Mouse (Mus musculus) midbrain, embryonic 12.5 days (tissue): ENCODE measurements at regions not wholly inside any gene's neighbourhood (a gene's known extent, or its start where the extent isn't known, plus 50 kb on each side); places are given as distances from the start of the nearest gene placed in this dataset.
"Not testable (repeated sequence)": the region's sequence is repeated elsewhere in the genome, so short reads cannot be mapped to it uniquely, and the experiment has no call there.

ENCODE experiments used
- ATAC-seq: fragments of 200-750 bp; cut with Nextera tagmentation; 2 replicates; pipeline ENCODE4 v1.8.0; 2017; ENCODE audit warnings: low read depth, moderate TSS enrichment, moderate library complexity; ENCODE audit not compliant: low FRiP score
- H3K27ac ChIP-seq: fragments of 300-500 bp; sonication (generic); replicated peaks from 2 replicates; pipeline ENCODE4 v1.5.1; 2016; ENCODE audit warnings: mild to moderate bottlenecking
- H3K27me3 ChIP-seq: fragments of 300-500 bp; sonication (generic); 2 replicates; pipeline ENCODE4 v1.6.1; 2016; ENCODE audit warnings: mild to moderate bottlenecking
- H3K36me3 ChIP-seq: fragments of 300-500 bp; sonication (generic); 2 replicates; pipeline ENCODE4 v1.6.1; 2016
- H3K4me1 ChIP-seq: fragments of 300-500 bp; sonication (generic); 2 replicates; pipeline ENCODE4 v1.6.1; 2016
- H3K4me2 ChIP-seq: fragments of 300-500 bp; sonication (generic); replicated peaks from 2 replicates; pipeline ENCODE4 v1.6.1; 2016; ENCODE audit warnings: mild to moderate bottlenecking, moderate library complexity
- H3K4me3 ChIP-seq: fragments of 300-500 bp; sonication (generic); 2 replicates; pipeline ENCODE4 v1.5.1; 2016; ENCODE audit warnings: mild to moderate bottlenecking
- H3K9ac ChIP-seq: fragments of 300-500 bp; sonication (generic); replicated peaks from 2 replicates; pipeline ENCODE4 v1.6.1; 2016; ENCODE audit warnings: mild to moderate bottlenecking, moderate library complexity
- H3K9me3 ChIP-seq: fragments of 300-500 bp; sonication (generic); 2 replicates; pipeline ENCODE4 v1.6.1; 2016; ENCODE audit warnings: mild to moderate bottlenecking
- WGBS: fragments of 180-500 bp; shearing (Covaris S2); methylation state at CpG from one replicate; pipeline ENCODE4 v1.1.7; 2016; 5-methylcytosine and 5-hydroxymethylcytosine counted together

DNA sequence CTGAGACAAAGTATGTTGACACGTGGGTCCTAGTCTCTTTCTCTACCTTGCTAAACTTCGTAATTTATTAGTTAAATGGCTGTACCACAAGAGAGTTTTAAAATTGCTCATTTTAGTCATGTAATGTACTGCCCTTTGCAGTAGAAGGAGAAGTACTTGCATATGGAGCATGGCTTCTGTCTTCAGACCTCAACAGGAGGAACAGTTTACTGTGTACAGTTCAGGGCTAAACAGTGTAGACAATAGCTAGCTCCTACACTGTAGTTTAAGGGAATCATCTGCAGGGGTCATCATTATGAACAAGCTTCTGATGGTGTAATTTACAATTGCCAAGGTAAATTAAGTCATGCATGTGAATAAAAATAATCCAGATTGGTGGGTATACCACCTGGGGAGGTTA is 111.8 kb upstream of the Zfp960 start:
- peak overlapping the region; percentile 17; the same call in 1 of the 2 replicates for H3K4me3 ChIP-seq
- peak overlapping the region; percentile 39 for H3K4me2 ChIP-seq
- H3K9me3 ChIP-seq, H3K4me1 ChIP-seq, H3K9ac ChIP-seq, ATAC-seq, H3K36me3 ChIP-seq, H3K27ac ChIP-seq, H3K27me3 ChIP-seq: not testable (repeated sequence)
- WGBS: 41% methylated on average over 2 of the region's 2 CpGs

DNA sequence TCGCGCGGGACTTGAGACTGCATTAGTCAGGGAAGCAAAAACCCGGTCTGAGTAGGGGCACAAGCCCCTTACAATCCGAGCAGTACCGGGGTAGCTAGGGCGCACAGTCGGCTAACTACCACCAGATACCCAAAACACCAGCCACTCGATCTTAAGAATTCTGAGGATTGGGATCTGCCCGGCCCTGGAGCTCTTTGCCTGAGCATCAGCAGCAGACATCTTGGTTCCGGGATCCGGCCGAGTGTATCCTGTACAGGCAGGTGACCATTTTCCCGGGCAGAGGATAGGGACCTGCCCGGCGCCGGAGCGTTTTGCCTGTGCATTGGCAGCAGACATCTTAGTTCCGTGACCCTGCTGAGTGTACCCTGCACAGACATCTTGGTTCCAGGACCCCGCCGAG is 66.7 kb upstream of the Zfp960 start:
- not testable (repeated sequence) for H3K9me3 ChIP-seq, H3K9ac ChIP-seq, H3K4me3 ChIP-seq, H3K4me2 ChIP-seq, H3K36me3 ChIP-seq, H3K27ac ChIP-seq, ATAC-seq, H3K27me3 ChIP-seq, H3K4me1 ChIP-seq
- 87% methylated on average over 21 of the region's 21 CpGs for WGBS

DNA sequence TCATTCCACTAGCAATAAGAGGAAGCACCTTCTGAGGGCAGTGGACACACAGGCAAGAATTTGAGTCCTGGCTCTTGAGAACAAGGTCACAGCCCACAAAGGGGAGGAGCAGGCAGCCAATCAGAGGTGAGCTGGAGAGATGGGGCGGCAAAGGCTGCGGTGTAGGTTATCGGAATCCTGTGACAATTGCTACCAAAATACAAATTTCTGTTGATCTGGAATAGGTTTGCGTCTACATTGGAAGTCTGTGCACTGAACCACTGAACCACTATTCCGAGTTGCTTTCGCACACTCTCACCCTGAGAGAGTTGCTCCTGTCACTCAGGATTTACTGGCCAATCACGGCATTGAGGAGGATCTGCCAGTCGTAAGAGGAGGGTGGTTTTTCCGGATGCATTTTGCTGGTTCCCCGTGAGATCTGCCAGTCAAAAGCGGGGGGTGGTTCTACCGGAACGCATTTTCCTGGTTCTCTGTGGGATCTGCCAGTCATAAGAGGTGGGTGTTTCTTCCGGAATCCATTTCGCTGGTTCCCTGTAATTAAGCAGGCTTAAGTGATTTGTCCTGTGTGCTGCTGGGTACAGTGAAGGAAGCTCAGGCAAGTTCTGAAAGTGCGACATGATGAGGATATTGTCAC is 59.2 kb upstream of the Zfp960 start:
- Histone ChIP-seq H3K9ac (peak overlapping the region; percentile 41), H3K4me2 (peak overlapping the region; percentile 57), H3K4me3 (peak overlapping the region; percentile 50)
- H3K27ac ChIP-seq, H3K4me1 ChIP-seq, H3K9me3 ChIP-seq, H3K36me3 ChIP-seq, H3K27me3 ChIP-seq: not testable (repeated sequence)
- peak; percentile 100 for ATAC-seq
- WGBS: 2% methylated on average over 16 of the region's 16 CpGs

DNA sequence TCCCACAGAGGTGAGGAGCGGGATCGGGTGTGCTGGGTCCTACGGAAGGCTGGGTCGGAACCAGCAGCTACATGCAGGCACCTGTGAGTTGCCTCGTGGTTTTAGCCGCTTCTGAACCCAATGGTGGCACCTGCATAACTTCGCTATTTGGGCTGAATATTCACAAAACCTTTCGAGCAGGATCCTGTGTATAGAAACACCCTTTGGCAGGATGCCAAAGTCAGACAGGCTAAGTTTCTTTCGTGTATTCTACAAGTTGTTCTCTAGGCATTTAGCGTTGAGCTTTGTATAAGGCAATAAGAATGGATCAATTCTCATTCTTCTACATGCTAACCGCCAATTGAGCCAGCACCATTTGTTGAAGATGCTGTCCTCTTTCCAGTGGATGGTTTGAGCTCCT is 58.6 kb upstream of the Zfp960 start:
- H3K4me1 ChIP-seq, ATAC-seq, H3K27me3 ChIP-seq, H3K9me3 ChIP-seq, H3K36me3 ChIP-seq, H3K27ac ChIP-seq: not testable (repeated sequence)
- H3K4me3 ChIP-seq: peak overlapping the region; percentile 50
- peak overlapping the region; percentile 57 for H3K4me2 ChIP-seq
- H3K9ac ChIP-seq: peak overlapping the region; percentile 41
- WGBS: 9% methylated on average over 11 of the region's 11 CpGs
